Mouse (Mus musculus): Measurements from ENCODE around the gene Fgfr3. TPM values are rescaled to one million over a fixed set of nuclear protein-coding genes. Genes with fewer than 3 reads are reported as not detected.
A peak's percentile ranks its signal among the peaks of the same experiment; 100 is the strongest.

Gene Fgfr3
- polyA plus RNA-seq (2011; ENCODE audit: insufficient read depth, insufficient read length, low replicate concordance, missing spikeins) = 1.6 TPM in 2 replicates

- no peak for TF ChIP-seq CTCF (IDR thresholded peaks at IDR 0.05; ENCODE audit: control insufficient read depth, insufficient read depth, low read length)
- TF ChIP-seq POLR2A (IDR thresholded peaks at IDR 0.05; ENCODE audit: borderline replicate concordance, control insufficient read depth, low read depth, low read length) = no peak
- no peaks in the 10 kb centered on the region for H3K4me1 ChIP-seq (ENCODE audit: control insufficient read depth, insufficient read depth, low read length)
Measured at GRCm38 (mm10) chr5:33721541-33722265, at the start of gene Fgfr3. Gene Fgfr3, plus strand, starts transcription at chr5:33721674.

GRCm38 (mm10) chr5:33674439-33674838 lies 47.0 kb upstream of the Fgfr3 start:
- Histone ChIP-seq H3K4me1 (ENCODE audit: control insufficient read depth, insufficient read depth, low read length) (no peaks in the 10 kb centered on the region), H3K27ac (ENCODE audit: control insufficient read depth, insufficient read depth, low read depth, low read length, poor library complexity) (no peak overlapping the region), H3K4me3 (replicated peaks; ENCODE audit: control insufficient read depth, low read depth, low read length) (no peak overlapping the region)
- 89% methylated on average over 3 of the region's 3 CpGs for whole genome bisulfite sequencing
- TF ChIP-seq CTCF (IDR thresholded peaks at IDR 0.05; ENCODE audit: control insufficient read depth, insufficient read depth, low read length) = no peak
- no peak for TF ChIP-seq POLR2A (IDR thresholded peaks at IDR 0.05; ENCODE audit: borderline replicate concordance, control insufficient read depth, low read depth, low read length)

More at GRCm38 (mm10) chr5:33721541-33722265, at the start of gene Fgfr3:
- 1% methylated on average over 73 of the region's 73 CpGs for WGBS
- peak within 1 kb of the TSS; percentile 5 for H3K4me3 ChIP-seq (replicated peaks; ENCODE audit: control insufficient read depth, low read depth, low read length)
- H3K27ac ChIP-seq (ENCODE audit: control insufficient read depth, insufficient read depth, low read depth, low read length, poor library complexity) = no peak within 1 kb of the TSS

DNA sequence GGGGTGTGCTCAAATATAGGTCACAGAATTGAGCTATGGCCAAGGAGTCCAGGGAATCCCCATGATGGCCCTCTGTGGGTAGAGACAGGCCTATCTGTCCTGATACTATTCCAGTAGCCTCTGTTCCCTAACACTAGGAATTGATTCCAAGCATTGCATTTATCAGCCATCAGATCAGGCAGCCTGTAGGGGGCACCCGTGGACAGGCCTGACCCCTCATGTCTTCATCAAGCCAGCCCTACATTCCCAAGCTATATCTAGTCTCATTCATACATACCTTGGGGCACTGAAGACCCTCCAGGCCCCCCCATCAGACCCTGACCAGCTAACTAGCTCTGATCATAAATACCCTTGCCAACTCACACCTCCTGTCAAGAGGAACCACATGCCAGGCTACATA lies 45.5 kb upstream of the Fgfr3 start:
- no peaks in the 10 kb centered on the region for H3K4me1 ChIP-seq (ENCODE audit: control insufficient read depth, insufficient read depth, low read length)
- TF ChIP-seq CTCF (IDR thresholded peaks at IDR 0.05; ENCODE audit: control insufficient read depth, insufficient read depth, low read length) (peak; percentile 60; the same call in 1 of the 2 replicates), POLR2A (IDR thresholded peaks at IDR 0.05; ENCODE audit: borderline replicate concordance, control insufficient read depth, low read depth, low read length) (no peak)
- no peak overlapping the region for H3K4me3 ChIP-seq (replicated peaks; ENCODE audit: control insufficient read depth, low read depth, low read length)
- WGBS = 0% methylated on average over 1 of the region's 1 CpGs
- no peak overlapping the region for H3K27ac ChIP-seq (ENCODE audit: control insufficient read depth, insufficient read depth, low read depth, low read length, poor library complexity)

GRCm38 (mm10) chr5:33678244-33678643 lies 43.2 kb upstream of the Fgfr3 start:
- TF ChIP-seq POLR2A (IDR thresholded peaks at IDR 0.05; ENCODE audit: borderline replicate concordance, control insufficient read depth, low read depth, low read length) (no peak), CTCF (IDR thresholded peaks at IDR 0.05; ENCODE audit: control insufficient read depth, insufficient read depth, low read length) (no peak)
- no peak overlapping the region for H3K4me3 ChIP-seq (replicated peaks; ENCODE audit: control insufficient read depth, low read depth, low read length)
- WGBS = 86% methylated on average over 5 of the region's 5 CpGs
- H3K4me1 ChIP-seq (ENCODE audit: control insufficient read depth, insufficient read depth, low read length) = no peaks in the 10 kb centered on the region
- no peak overlapping the region for H3K27ac ChIP-seq (ENCODE audit: control insufficient read depth, insufficient read depth, low read depth, low read length, poor library complexity)

DNA sequence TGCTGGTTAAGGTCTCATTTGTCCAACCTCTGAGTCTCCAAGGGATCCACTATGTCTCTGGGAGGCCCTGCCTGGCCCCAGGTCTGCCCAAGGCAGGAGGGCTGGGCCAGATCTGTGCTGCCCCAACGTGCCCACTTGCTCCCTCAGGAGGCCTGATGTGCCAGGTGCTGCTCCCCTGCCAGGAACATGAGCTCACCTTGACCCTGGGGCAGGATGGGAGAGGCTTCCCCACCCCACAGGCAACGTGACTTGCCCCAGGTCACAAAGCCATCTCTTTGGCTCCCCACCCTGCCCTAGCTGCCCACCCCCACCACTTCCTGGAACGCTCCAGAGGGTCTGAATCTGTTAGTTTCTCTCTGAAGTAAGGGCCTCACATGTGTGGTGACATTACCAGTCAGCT lies 40.4 kb upstream of the Fgfr3 start:
- TF ChIP-seq POLR2A (IDR thresholded peaks at IDR 0.05; ENCODE audit: borderline replicate concordance, control insufficient read depth, low read depth, low read length) (no peak), CTCF (IDR thresholded peaks at IDR 0.05; ENCODE audit: control insufficient read depth, insufficient read depth, low read length) (no peak)
- Histone ChIP-seq H3K27ac (ENCODE audit: control insufficient read depth, insufficient read depth, low read depth, low read length, poor library complexity) (no peak overlapping the region; the same call in 1 of the 2 replicates), H3K4me3 (replicated peaks; ENCODE audit: control insufficient read depth, low read depth, low read length) (no peak overlapping the region), H3K4me1 (ENCODE audit: control insufficient read depth, insufficient read depth, low read length) (no peaks in the 10 kb centered on the region)
- WGBS = 34% methylated on average over 3 of the region's 3 CpGs

DNA sequence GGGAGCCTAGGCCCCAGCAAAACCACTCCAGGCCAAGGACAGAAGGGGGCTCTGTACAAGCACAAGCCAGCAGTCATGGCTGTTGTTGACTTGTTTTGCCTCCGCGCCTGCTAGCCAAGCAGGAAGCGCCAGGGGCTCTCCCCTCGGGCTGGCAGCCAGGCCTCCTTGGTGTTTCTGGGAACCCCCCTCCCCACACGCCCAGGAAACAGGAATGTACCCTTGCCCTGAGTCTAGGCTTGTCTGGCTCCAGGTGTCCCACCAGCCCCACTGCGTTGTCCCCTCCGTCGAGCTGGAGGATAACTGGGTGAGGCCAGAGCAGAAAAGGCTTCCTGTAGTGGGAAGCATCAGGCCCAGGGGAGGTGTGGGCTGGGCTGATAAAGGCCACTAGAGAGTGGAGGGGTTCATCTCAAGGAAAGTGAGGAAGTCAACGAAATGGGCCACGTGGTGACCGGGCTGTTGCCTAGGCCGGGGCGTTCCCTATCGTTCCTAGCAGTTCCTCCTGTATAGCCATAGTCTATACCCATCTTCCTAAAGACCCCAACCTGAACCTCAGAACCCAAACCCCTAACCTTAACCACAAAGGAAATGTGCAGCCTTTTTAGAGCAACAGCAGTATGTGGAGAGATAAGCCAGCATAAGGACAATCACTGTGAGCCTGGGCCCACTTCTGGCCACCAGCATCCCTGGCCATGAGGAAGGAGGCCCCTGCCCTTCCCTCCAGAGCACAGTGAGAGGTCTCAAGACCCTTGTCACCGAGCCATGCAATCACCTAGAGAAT lies 39.7 kb upstream of the Fgfr3 start:
- Histone ChIP-seq H3K4me1 (ENCODE audit: control insufficient read depth, insufficient read depth, low read length) (no peaks in the 10 kb centered on the region), H3K4me3 (replicated peaks; ENCODE audit: control insufficient read depth, low read depth, low read length) (no peak overlapping the region), H3K27ac (ENCODE audit: control insufficient read depth, insufficient read depth, low read depth, low read length, poor library complexity) (no peak overlapping the region; the same call in 1 of the 2 replicates)
- TF ChIP-seq CTCF (IDR thresholded peaks at IDR 0.05; ENCODE audit: control insufficient read depth, insufficient read depth, low read length) (no peak), POLR2A (IDR thresholded peaks at IDR 0.05; ENCODE audit: borderline replicate concordance, control insufficient read depth, low read depth, low read length) (no peak)
- WGBS = 19% methylated on average over 15 of the region's 15 CpGs

DNA sequence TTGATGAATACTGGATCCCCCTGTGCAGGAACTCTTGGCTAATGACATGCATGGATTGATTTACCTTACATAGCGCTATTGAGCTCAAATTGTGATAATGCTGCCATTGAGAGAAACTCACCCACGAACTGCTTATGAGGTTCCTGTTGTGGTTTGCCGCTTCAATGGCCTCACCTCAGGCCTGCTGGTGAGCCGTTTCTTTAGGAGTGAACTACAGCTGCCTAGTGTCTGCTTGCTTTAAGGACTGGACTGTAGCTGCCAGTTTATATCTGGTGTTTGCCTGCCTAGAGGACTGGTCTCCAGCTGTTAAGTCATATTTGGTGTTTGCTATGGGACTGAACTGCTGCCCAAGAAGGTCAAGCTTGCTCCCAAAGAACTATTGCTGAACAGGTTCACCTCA lies 38.5 kb upstream of the Fgfr3 start:
- TF ChIP-seq POLR2A (IDR thresholded peaks at IDR 0.05; ENCODE audit: borderline replicate concordance, control insufficient read depth, low read depth, low read length) = no peak
- TF ChIP-seq CTCF (IDR thresholded peaks at IDR 0.05; ENCODE audit: control insufficient read depth, insufficient read depth, low read length) = no peak
- H3K27ac ChIP-seq (ENCODE audit: control insufficient read depth, insufficient read depth, low read depth, low read length, poor library complexity) = no peak overlapping the region
- no peaks in the 10 kb centered on the region for H3K4me1 ChIP-seq (ENCODE audit: control insufficient read depth, insufficient read depth, low read length)
- 26% methylated on average over 4 of the region's 4 CpGs for WGBS
- no peak overlapping the region for H3K4me3 ChIP-seq (replicated peaks; ENCODE audit: control insufficient read depth, low read depth, low read length)

DNA sequence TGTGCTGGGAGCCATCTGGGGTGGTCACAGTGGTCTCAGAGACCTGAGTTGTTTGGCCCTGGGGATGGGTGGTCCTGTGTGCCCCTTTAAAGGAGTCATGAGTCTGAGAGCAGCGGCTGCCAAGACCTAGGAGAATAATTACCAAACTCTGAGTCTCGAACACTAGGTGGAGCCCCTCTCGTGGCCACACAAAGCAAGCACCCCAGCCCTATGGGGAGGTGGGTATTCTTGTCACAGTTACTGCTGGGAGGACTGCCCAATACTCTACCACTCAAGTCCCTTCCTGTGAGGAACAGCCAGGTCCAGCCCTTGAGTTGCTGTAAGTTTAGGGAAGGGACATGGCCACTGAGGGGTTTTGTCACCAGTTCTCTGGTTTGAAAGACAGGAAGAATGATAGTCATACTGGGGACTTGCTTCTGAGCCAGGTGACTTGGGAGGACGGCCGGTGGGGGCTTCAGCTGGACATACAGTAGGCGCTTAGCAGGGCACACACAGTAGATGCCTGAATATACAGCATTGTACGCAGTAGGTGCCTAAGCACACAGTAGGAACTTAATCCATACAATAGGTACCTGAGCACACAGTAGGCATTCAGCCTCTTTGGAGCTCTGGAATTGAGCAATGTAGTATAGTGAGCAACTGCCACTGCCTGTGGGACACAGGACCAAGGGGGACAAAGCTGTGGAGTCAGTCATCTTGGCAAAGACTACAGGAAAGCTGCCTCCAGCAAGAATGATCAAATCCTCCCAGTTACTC lies 37.4 kb upstream of the Fgfr3 start:
- peak; percentile 15; the same call in 1 of the 2 replicates for TF ChIP-seq CTCF (IDR thresholded peaks at IDR 0.05; ENCODE audit: control insufficient read depth, insufficient read depth, low read length)
- TF ChIP-seq POLR2A (IDR thresholded peaks at IDR 0.05; ENCODE audit: borderline replicate concordance, control insufficient read depth, low read depth, low read length) = no peak
- Histone ChIP-seq H3K4me3 (replicated peaks; ENCODE audit: control insufficient read depth, low read depth, low read length) (no peak overlapping the region), H3K4me1 (ENCODE audit: control insufficient read depth, insufficient read depth, low read length) (no peaks in the 10 kb centered on the region), H3K27ac (ENCODE audit: control insufficient read depth, insufficient read depth, low read depth, low read length, poor library complexity) (no peak overlapping the region)
- 40% methylated on average over 7 of the region's 7 CpGs for WGBS

Measured in bone marrow, adult 2 months (tissue).